Mouse (Mus musculus): ENCODE results near the gene Ensa. TPM values are rescaled to one million over a fixed set of nuclear protein-coding genes. Genes with fewer than 3 reads are reported as not detected.

Ensa gene
- total RNA-seq, 2 experiments from 2014 or later: 349 to 358 TPM

GRCm38 (mm10) chr3:95657711-95658110 lies 32.9 kb downstream of the Ensa start:
- intact Hi-C loops (cut with DNase I): loop anchor here (2.0 kb wide), 1 partner anchor 31 kb away; no protein-coding TSS in a partner anchor

GRCm38 (mm10) chr3:95658236-95658867 lies 33.6 kb downstream of the Ensa start, which contains the start of gene Mcl1:
TSS of gene Mcl1 (plus strand) at chr3:95658788.
- H3K27ac ChIP-seq: peak within 1 kb of the TSS; percentile 96
- DNase-seq (ENCODE audit: extremely low spot score in 1 of 2, low spot score in 2 of 2): peak; percentile 93
- no peak; the same call in none of the 2 replicates for TF ChIP-seq CTCF (IDR thresholded peaks at IDR 0.05)
- intact Hi-C loops (cut with DNase I): loop anchor here (2.0 kb wide), 1 partner anchor 32 kb away; no protein-coding TSS in a partner anchor
- H3K4me3 ChIP-seq: peak within 1 kb of the TSS; percentile 98

More at GRCm38 (mm10) chr3:95657711-95658110, 32.9 kb downstream of the Ensa start:
- DNase-seq (ENCODE audit: extremely low spot score in 1 of 2, low spot score in 2 of 2): no peak
- Histone ChIP-seq H3K27ac (no peak overlapping the region; the same call in 1 of the 2 replicates), H3K4me3 (no peak overlapping the region; the same call in 1 of the 2 replicates)
- TF ChIP-seq CTCF (IDR thresholded peaks at IDR 0.05): no peak

- no peak; the same call in 1 of the 2 replicates for TF ChIP-seq CTCF (IDR thresholded peaks at IDR 0.05)
- DNase-seq (ENCODE audit: extremely low spot score in 1 of 2, low spot score in 2 of 2): peak; percentile 53 to 61
- intact Hi-C loops (cut with DNase I): loop anchor here (2.0 kb wide), 1 partner anchor 32 kb away; no protein-coding TSS in a partner anchor
- peak overlapping the region; percentile 96 for H3K27ac ChIP-seq
- peak overlapping the region; percentile 98 for H3K4me3 ChIP-seq
Observed at GRCm38 (mm10) chr3:95658868-95659712, 34.3 kb downstream of the Ensa start.

- DNase-seq (ENCODE audit: extremely low spot score in 1 of 2, low spot score in 2 of 2): no peak
- peak overlapping the region; percentile 96 for H3K27ac ChIP-seq
- TF ChIP-seq CTCF (IDR thresholded peaks at IDR 0.05): no peak
- H3K4me3 ChIP-seq: peak overlapping the region; percentile 98
- intact Hi-C loops (cut with DNase I): loop anchor here (2.0 kb wide), 1 partner anchor 33 kb away; no protein-coding TSS in a partner anchor
Observed at GRCm38 (mm10) chr3:95659948-95660347, 35.2 kb downstream of the Ensa start.

- intact Hi-C loops (cut with DNase I): no loop called here
- Histone ChIP-seq H3K27ac (no peak overlapping the region; the same call in 1 of the 2 replicates), H3K4me3 (peak overlapping the region; percentile 98)
- DNase-seq (ENCODE audit: extremely low spot score in 1 of 2, low spot score in 2 of 2): no peak
- TF ChIP-seq CTCF (IDR thresholded peaks at IDR 0.05): no peak
Observed at GRCm38 (mm10) chr3:95660788-95661478, 36.1 kb downstream of the Ensa start.

GRCm38 (mm10) chr3:95661945-95662715 lies 37.3 kb downstream of the Ensa start:
- Histone ChIP-seq H3K27ac (peak overlapping the region; percentile 45; the same call in 1 of the 2 replicates), H3K4me3 (peak overlapping the region; percentile 98; the same call in 1 of the 2 replicates)
- no peak for TF ChIP-seq CTCF (IDR thresholded peaks at IDR 0.05)
- DNase-seq (ENCODE audit: extremely low spot score in 1 of 2, low spot score in 2 of 2): no peak
- intact Hi-C loops (cut with DNase I): no loop called here

- no peak for TF ChIP-seq CTCF (IDR thresholded peaks at IDR 0.05)
- 0 out of 2 replicates have a peak overlapping the region, but pooled peaks have one; percentile 45 for H3K27ac ChIP-seq
- DNase-seq (ENCODE audit: extremely low spot score in 1 of 2, low spot score in 2 of 2): no peak
- intact Hi-C loops (cut with DNase I): no loop called here
- no peak overlapping the region for H3K4me3 ChIP-seq
Observed at GRCm38 (mm10) chr3:95662724-95663449, 38.1 kb downstream of the Ensa start.

- H3K4me3 ChIP-seq: no peak overlapping the region
- intact Hi-C loops (cut with DNase I): no loop called here
- TF ChIP-seq CTCF (IDR thresholded peaks at IDR 0.05): no peak
- DNase-seq (ENCODE audit: extremely low spot score in 1 of 2, low spot score in 2 of 2): no peak
- no peak overlapping the region for H3K27ac ChIP-seq
Observed at GRCm38 (mm10) chr3:95663486-95663885, 38.7 kb downstream of the Ensa start.

- H3K27ac ChIP-seq: no peak overlapping the region
- H3K4me3 ChIP-seq: no peak overlapping the region
- no peak for DNase-seq (ENCODE audit: extremely low spot score in 1 of 2, low spot score in 2 of 2)
- intact Hi-C loops (cut with DNase I): no loop called here
- TF ChIP-seq CTCF (IDR thresholded peaks at IDR 0.05): no peak
Observed at GRCm38 (mm10) chr3:95663969-95664608, 39.3 kb downstream of the Ensa start.

- intact Hi-C loops (cut with DNase I): no loop called here
- TF ChIP-seq CTCF (IDR thresholded peaks at IDR 0.05): no peak
- no peak overlapping the region for H3K27ac ChIP-seq
- no peak overlapping the region for H3K4me3 ChIP-seq
- no peak for DNase-seq (ENCODE audit: extremely low spot score in 1 of 2, low spot score in 2 of 2)
Observed at GRCm38 (mm10) chr3:95664940-95665352, 40.2 kb downstream of the Ensa start.
